Mouse (Mus musculus): ENCODE measurements around the gene Dysf.

DNA sequence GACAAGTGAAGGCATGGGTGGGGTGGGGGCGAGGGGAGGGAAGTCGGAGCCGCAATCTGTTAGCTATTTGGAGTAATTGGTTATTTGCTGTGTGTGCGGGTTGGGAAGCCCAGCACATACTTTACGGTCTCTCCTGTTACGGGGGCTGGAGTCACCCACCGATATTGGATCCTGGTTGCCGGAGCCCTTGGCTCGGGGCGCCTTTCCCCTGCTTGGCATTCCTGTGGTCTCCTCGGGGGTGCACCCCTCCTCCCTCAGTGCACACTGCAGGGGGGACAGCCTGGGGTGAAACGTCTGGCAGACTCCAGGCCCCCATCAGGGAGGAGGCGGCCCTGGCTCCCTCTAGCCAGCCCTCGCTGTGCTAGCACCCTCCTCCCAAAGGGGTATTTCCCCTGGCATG is 159.2 kb downstream of the Dysf start:
- TF ChIP-seq FLI1 (IDR thresholded peaks at IDR 0.05; ENCODE audit: low read length) (no peak), GATA1 (IDR thresholded peaks at IDR 0.05; ENCODE audit: borderline replicate concordance, low read length) (no peak)

Data from megakaryocyte, embryonic 14.5 days (primary cell).